Mouse (Mus musculus) forebrain, embryonic 15.5 days (tissue): ENCODE measurements at regions not wholly inside any gene's neighbourhood (a gene's known extent, or its start where the extent isn't known, plus 50 kb on each side); places are given as distances from the start of the nearest gene placed in this dataset.

Experiments used
- ATAC-seq: fragments of 200-750 bp; cut with Nextera tagmentation; replicated peaks from 2 replicates; pipeline ENCODE4 v1.8.0; 2017; ENCODE audit warnings: mild to moderate bottlenecking, moderate TSS enrichment, moderate library complexity
- H3K27ac ChIP-seq: fragments of 300-500 bp; sonication (generic); replicated peaks from 2 replicates; pipeline ENCODE4 v1.5.1; 2015; ENCODE audit warnings: mild to moderate bottlenecking, inconsistent platforms
- H3K27me3 ChIP-seq: fragments of 300-500 bp; sonication (generic); 2 replicates; pipeline ENCODE4 v1.6.1; 2015; ENCODE audit warnings: inconsistent platforms
- H3K36me3 ChIP-seq: fragments of 300-500 bp; sonication (generic); 2 replicates; pipeline ENCODE4 v1.6.1; 2015; ENCODE audit warnings: mild to moderate bottlenecking, inconsistent platforms
- H3K4me1 ChIP-seq: fragments of 300-500 bp; sonication (generic); 2 replicates; pipeline ENCODE4 v1.6.1; 2015; ENCODE audit warnings: inconsistent platforms
- H3K4me2 ChIP-seq: fragments of 300-500 bp; sonication (generic); replicated peaks from 2 replicates; pipeline ENCODE4 v1.6.1; 2015; ENCODE audit warnings: mild to moderate bottlenecking, inconsistent platforms
- H3K4me3 ChIP-seq: fragments of 300-500 bp; sonication (generic); 2 replicates; pipeline ENCODE4 v1.5.1; 2015; ENCODE audit warnings: mild to moderate bottlenecking, inconsistent platforms
- H3K9ac ChIP-seq: fragments of 300-500 bp; sonication (generic); replicated peaks from 2 replicates; pipeline ENCODE4 v1.6.1; 2015; ENCODE audit warnings: mild to moderate bottlenecking, inconsistent platforms
- H3K9me3 ChIP-seq: fragments of 300-500 bp; sonication (generic); 2 replicates; pipeline ENCODE4 v1.6.1; 2016; ENCODE audit warnings: inconsistent platforms
- WGBS: fragments of 180-500 bp; shearing (Covaris S2); methylation state at CpG from one replicate; pipeline ENCODE4 v1.1.7; 2015; ENCODE audit warnings: mixed read lengths; 5-methylcytosine and 5-hydroxymethylcytosine counted together

- no peak overlapping the region for H3K4me2 ChIP-seq
- H3K36me3 ChIP-seq: no peaks in the 10 kb centered on the region
- H3K9me3 ChIP-seq: no peaks in the 10 kb centered on the region
- H3K27ac ChIP-seq: no peak overlapping the region
- no peak overlapping the region for H3K4me3 ChIP-seq
- H3K27me3 ChIP-seq: no peaks in the 10 kb centered on the region
- H3K9ac ChIP-seq: no peak overlapping the region
- WGBS: 28% methylated on average over 3 of the region's 3 CpGs
- peak; percentile 53; the same call in 1 of the 2 replicates for ATAC-seq
- 0 out of 2 replicates have a peak, but pooled peaks cover 6% of the 10 kb centered on the region for H3K4me1 ChIP-seq
Observed at GRCm38 (mm10) chr5:69756769-69757485, 164.8 kb upstream of the Gnpda2 start.

GRCm38 (mm10) chr5:69756360-69756759 is 164.2 kb upstream of the Gnpda2 start:
- no peaks in the 10 kb centered on the region for H3K27me3 ChIP-seq
- WGBS: 8% methylated on average over 1 of the region's 1 CpGs
- no peak overlapping the region for H3K4me3 ChIP-seq
- no peaks in the 10 kb centered on the region for H3K36me3 ChIP-seq
- no peak overlapping the region for H3K9ac ChIP-seq
- ATAC-seq: peak; percentile 55; the same call in 1 of the 2 replicates
- H3K4me2 ChIP-seq: no peak overlapping the region
- 0 out of 2 replicates have a peak, but pooled peaks cover 6% of the 10 kb centered on the region for H3K4me1 ChIP-seq
- no peak overlapping the region for H3K27ac ChIP-seq
- no peaks in the 10 kb centered on the region for H3K9me3 ChIP-seq

- 73% methylated on average over 1 of the region's 1 CpGs for WGBS
- Histone ChIP-seq H3K27ac (no peak overlapping the region), H3K4me2 (no peak overlapping the region), H3K36me3 (no peaks in the 10 kb centered on the region), H3K27me3 (no peaks in the 10 kb centered on the region), H3K9ac (no peak overlapping the region), H3K4me3 (no peak overlapping the region), H3K4me1 (no peaks in the 10 kb centered on the region), H3K9me3 (no peaks in the 10 kb centered on the region)
- ATAC-seq: no peak
Observed at GRCm38 (mm10) chr5:69740511-69740910, 148.4 kb upstream of the Gnpda2 start.

- H3K27ac ChIP-seq: no peak overlapping the region
- H3K36me3 ChIP-seq: no peaks in the 10 kb centered on the region
- H3K9me3 ChIP-seq: no peaks in the 10 kb centered on the region
- no peak for ATAC-seq
- no peak overlapping the region for H3K4me3 ChIP-seq
- H3K4me2 ChIP-seq: no peak overlapping the region
- no peak overlapping the region for H3K9ac ChIP-seq
- H3K4me1 ChIP-seq: no peaks in the 10 kb centered on the region
- 83% methylated on average over 5 of the region's 5 CpGs for WGBS
- no peaks in the 10 kb centered on the region for H3K27me3 ChIP-seq
Observed at GRCm38 (mm10) chr5:69721351-69722006, 129.3 kb upstream of the Gnpda2 start.

GRCm38 (mm10) chr5:69716087-69716486 is 123.9 kb upstream of the Gnpda2 start:
- H3K27ac ChIP-seq: no peak overlapping the region
- no peaks in the 10 kb centered on the region for H3K27me3 ChIP-seq
- H3K36me3 ChIP-seq: no peaks in the 10 kb centered on the region
- H3K9me3 ChIP-seq: no peaks in the 10 kb centered on the region
- no peak overlapping the region for H3K9ac ChIP-seq
- no peaks in the 10 kb centered on the region for H3K4me1 ChIP-seq
- WGBS: 49% methylated on average over 2 of the region's 2 CpGs
- no peak for ATAC-seq
- H3K4me3 ChIP-seq: no peak overlapping the region
- no peak overlapping the region for H3K4me2 ChIP-seq

- 9% methylated on average over 2 of the region's 2 CpGs for WGBS
- H3K36me3 ChIP-seq: no peaks in the 10 kb centered on the region
- no peak for ATAC-seq
- H3K9me3 ChIP-seq: no peaks in the 10 kb centered on the region
- H3K9ac ChIP-seq: no peak overlapping the region
- no peak overlapping the region for H3K4me3 ChIP-seq
- H3K27me3 ChIP-seq: no peaks in the 10 kb centered on the region
- H3K4me1 ChIP-seq: peaks cover 5% of the 10 kb centered on the region; the same call in 1 of the 2 replicates
- no peak overlapping the region for H3K4me2 ChIP-seq
- no peak overlapping the region for H3K27ac ChIP-seq
Observed at GRCm38 (mm10) chr5:69707099-69707498, 115.0 kb upstream of the Gnpda2 start.

- peak; percentile 73 for ATAC-seq
Observed at GRCm38 (mm10) chr5:69705168-69705532, 113.0 kb upstream of the Gnpda2 start.

GRCm38 (mm10) chr5:69704261-69705167 is 112.4 kb upstream of the Gnpda2 start:
- H3K4me3 ChIP-seq: no peak overlapping the region
- peaks cover 5% of the 10 kb centered on the region; the same call in 1 of the 2 replicates for H3K4me1 ChIP-seq
- H3K27ac ChIP-seq: peak overlapping the region; percentile 5; the same call in 1 of the 2 replicates
- no peaks in the 10 kb centered on the region for H3K27me3 ChIP-seq
- no peaks in the 10 kb centered on the region for H3K9me3 ChIP-seq
- H3K9ac ChIP-seq: no peak overlapping the region
- ATAC-seq: peak; percentile 82
- H3K36me3 ChIP-seq: no peaks in the 10 kb centered on the region
- H3K4me2 ChIP-seq: no peak overlapping the region
- 52% methylated on average over 2 of the region's 2 CpGs for WGBS

More at GRCm38 (mm10) chr5:69705168-69705532, 113.0 kb upstream of the Gnpda2 start:
- peak overlapping the region; percentile 5 for H3K27ac ChIP-seq
- no peaks in the 10 kb centered on the region for H3K27me3 ChIP-seq
- no peaks in the 10 kb centered on the region for H3K9me3 ChIP-seq
- H3K4me3 ChIP-seq: no peak overlapping the region
- H3K36me3 ChIP-seq: no peaks in the 10 kb centered on the region
- H3K4me1 ChIP-seq: peaks cover 5% of the 10 kb centered on the region; the same call in 1 of the 2 replicates
- no peak overlapping the region for H3K9ac ChIP-seq
- 31% methylated on average over 4 of the region's 4 CpGs for WGBS
- H3K4me2 ChIP-seq: no peak overlapping the region

- Histone ChIP-seq H3K27me3 (no peaks in the 10 kb centered on the region), H3K4me2 (no peak overlapping the region), H3K4me1 (no peaks in the 10 kb centered on the region), H3K36me3 (no peaks in the 10 kb centered on the region), H3K27ac (no peak overlapping the region), H3K4me3 (no peak overlapping the region), H3K9me3 (no peaks in the 10 kb centered on the region), H3K9ac (no peak overlapping the region)
- no peak for ATAC-seq
- WGBS: 84% methylated on average over 3 of the region's 3 CpGs
Observed at GRCm38 (mm10) chr5:69678770-69679169, 86.6 kb upstream of the Gnpda2 start.

GRCm38 (mm10) chr5:69678268-69678667 is 86.1 kb upstream of the Gnpda2 start:
- WGBS: 85% methylated on average over 3 of the region's 3 CpGs

GRCm38 (mm10) chr5:69665555-69665954 is 73.4 kb upstream of the Gnpda2 start:
- ATAC-seq: no peak
- no peaks in the 10 kb centered on the region for H3K9me3 ChIP-seq
- no peak overlapping the region for H3K27ac ChIP-seq
- H3K36me3 ChIP-seq: no peaks in the 10 kb centered on the region
- H3K4me3 ChIP-seq: no peak overlapping the region
- H3K9ac ChIP-seq: no peak overlapping the region
- no peak overlapping the region for H3K4me2 ChIP-seq
- WGBS: 23% methylated on average over 2 of the region's 2 CpGs
- no peaks in the 10 kb centered on the region; the same call in 1 of the 2 replicates for H3K4me1 ChIP-seq
- no peaks in the 10 kb centered on the region for H3K27me3 ChIP-seq

More at GRCm38 (mm10) chr5:69678268-69678667, 86.1 kb upstream of the Gnpda2 start:
- H3K4me1 ChIP-seq: no peaks in the 10 kb centered on the region
- H3K36me3 ChIP-seq: no peaks in the 10 kb centered on the region
- no peak overlapping the region for H3K4me3 ChIP-seq
- H3K4me2 ChIP-seq: no peak overlapping the region
- H3K9ac ChIP-seq: no peak overlapping the region
- ATAC-seq: no peak
- no peaks in the 10 kb centered on the region for H3K27me3 ChIP-seq
- no peak overlapping the region for H3K27ac ChIP-seq
- H3K9me3 ChIP-seq: no peaks in the 10 kb centered on the region

GRCm38 (mm10) chr5:69663961-69664360 is 71.8 kb upstream of the Gnpda2 start:
- Histone ChIP-seq H3K27ac (no peak overlapping the region), H3K9me3 (no peaks in the 10 kb centered on the region), H3K9ac (no peak overlapping the region), H3K4me3 (no peak overlapping the region), H3K27me3 (no peaks in the 10 kb centered on the region), H3K36me3 (no peaks in the 10 kb centered on the region), H3K4me1 (no peaks in the 10 kb centered on the region; the same call in 1 of the 2 replicates), H3K4me2 (no peak overlapping the region)
- ATAC-seq: no peak
- WGBS: 71% methylated on average over 3 of the region's 3 CpGs
